Mouse (Mus musculus) CD4-positive, CD25-positive, alpha-beta regulatory T cell, adult 4 months (primary cell): ENCODE data around the gene 4930505A04Rik. TPM values are rescaled to one million over a fixed set of nuclear protein-coding genes. Genes with fewer than 3 reads are reported as not detected.

Experiments
- polyA plus RNA-seq, 2 experiments: library from polyadenylated mRNA; unstranded; fragments of 100-300 nt; shearing (Covaris generic); gene quantifications; one replicate each; pipeline ENCODE4 v1.2.1; 2017

The 4930505A04Rik gene
- polyA plus RNA-seq, 2 experiments from 2014 or later: not detected

Other genes starting within 250 kb of the 4930505A04Rik start
- gene Sptbn1, start 203.7 kb downstream of the 4930505A04Rik start, polyA plus RNA-seq: 100 to 1,000 TPM in 1 of 2 experiments, 10 to 100 TPM in 1; 95.8 to 120 TPM
- 1 to 10 TPM in 1 of 2 experiments, under 1 TPM in 1; 0.81 to 1.6 TPM for gene Acyp2, start 177.8 kb upstream of the 4930505A04Rik start, polyA plus RNA-seq